Comparison of ENCODE assay signal across 24 mouse cellular contexts in genomic region chr9:12421906-12422305, GRCm38 (mm10).
"Had no signal": no experiment of that assay in that cellular context is flagged by ENCODE, and none has a peak within 500 bp of the region (broad histone marks: within the 10 kb centered on the region; RNA-seq: fewer than 3 reads in every experiment).

No protein-coding gene starts in this region.

- H3K4me3 ChIP-seq: limb, embryonic 10.5 days; limb, embryonic 12.5 days; limb, embryonic 13.5 days; limb, embryonic 15.5 days; liver, embryonic 12.5 days; liver, embryonic 13.5 days; liver, embryonic 15.5 days; lung, embryonic 15.5 days; megakaryocyte, embryonic 14.5 days; midbrain, embryonic 10.5 days; midbrain, embryonic 12.5 days; midbrain, embryonic 13.5 days; midbrain, embryonic 15.5 days; myocyte had no signal

- H3K4me1 ChIP-seq: limb, embryonic 10.5 days; limb, embryonic 12.5 days; limb, embryonic 13.5 days; limb, embryonic 15.5 days; liver, embryonic 12.5 days; liver, embryonic 13.5 days; liver, embryonic 15.5 days; lung, embryonic 15.5 days; megakaryocyte, embryonic 14.5 days; midbrain, embryonic 10.5 days; midbrain, embryonic 12.5 days; midbrain, embryonic 13.5 days; midbrain, embryonic 15.5 days had no signal

- DNase-seq: left cerebral cortex, postnatal 4 days; liver; liver, embryonic 13.5 days; liver, postnatal 0 days; lung, adult 18-20 months; lung, embryonic 14.5 days; lung, postnatal 10 days; lung, postnatal 14 days; lung, postnatal 36 days; lung, postnatal 4 days; midbrain, embryonic 14.5 days had no signal
